Mouse (Mus musculus) liver, adult 2 months (tissue): ENCODE data around the gene Prnd. TPM values are rescaled to one million over a fixed set of nuclear protein-coding genes. Genes with fewer than 3 reads are reported as not detected.
A peak's percentile ranks its signal among the peaks of the same experiment; 100 is the strongest.

Experiments
- DNase-seq: peaks from one replicate; pipeline ENCODE4 v3.0.0-alpha.2; 2011; ENCODE audit warnings: low read depth, low spot score; ENCODE audit errors: extremely low read depth
- H3K27ac ChIP-seq: fragments of 200-500 bp; replicated peaks from 2 replicates; pipeline ENCODE4 v1.5.1; 2012; ENCODE audit warnings: low read depth, mild to moderate bottlenecking, control low read depth, inconsistent platforms, low read length; ENCODE audit not compliant: insufficient read depth
- H3K27me3 ChIP-seq: fragments of 200-500 bp; 2 replicates; pipeline ENCODE4 v1.6.1; 2012; ENCODE audit warnings: mild to moderate bottlenecking, moderate library complexity, low read length, inconsistent platforms; ENCODE audit not compliant: control insufficient read depth, insufficient read depth
- H3K36me3 ChIP-seq: fragments of 200-500 bp; 2 replicates; pipeline ENCODE4 v1.6.1; 2012; ENCODE audit warnings: low read length, inconsistent platforms; ENCODE audit not compliant: control insufficient read depth, insufficient read depth
- H3K4me1 ChIP-seq: fragments of 200-500 bp; 2 replicates; pipeline ENCODE4 v1.6.1; 2011; ENCODE audit warnings: low read length; ENCODE audit not compliant: control insufficient read depth, insufficient read depth
- H3K4me3 ChIP-seq: fragments of 200-500 bp; 2 replicates; pipeline ENCODE4 v1.5.1; 2011; ENCODE audit warnings: low read depth, mild to moderate bottlenecking, control low read depth, low read length, moderate library complexity; ENCODE audit not compliant: insufficient read depth
- H3K79me2 ChIP-seq: fragments of 200-500 bp; 2 replicates; pipeline ENCODE4 v1.6.1; 2012; ENCODE audit warnings: inconsistent platforms, mild to moderate bottlenecking, low read length, moderate library complexity; ENCODE audit not compliant: control insufficient read depth, insufficient read depth
- H3K9ac ChIP-seq: fragments of 200-500 bp; 2 replicates; pipeline ENCODE4 v1.6.1; 2012; ENCODE audit warnings: low read depth, mild to moderate bottlenecking, control low read depth, inconsistent platforms, low read length
- CTCF ChIP-seq: fragments of 200-500 bp; IDR thresholded peaks from 2 replicates; pipeline ENCODE4 v1.5.1; 2011; ENCODE audit warnings: low read depth, low read length, control low read depth
- POLR2A ChIP-seq: fragments of 200-500 bp; IDR thresholded peaks from 2 replicates; pipeline ENCODE4 v1.6.1; 2011; ENCODE audit warnings: low read length, control low read depth; ENCODE audit not compliant: insufficient read depth; ENCODE audit errors: extremely low read depth
- WGBS: fragments of 180-500 bp; shearing (Covaris S2); methylation state at CpG from one replicate; pipeline ENCODE4 v1.1.7; 2018; 5-methylcytosine and 5-hydroxymethylcytosine counted together
- polyA plus RNA-seq: library from polyadenylated mRNA; depleted of rRNA; stranded (reverse); fragments of >200 nt; gene quantifications from 2 replicates; pipeline ENCODE4 v1.2.3, GENCODE M21; 2012
- total RNA-seq: library from RNA; depleted of rRNA; stranded (reverse); fragments of >200 nt; gene quantifications from 2 replicates; pipeline ENCODE4 v1.2.3, GENCODE M21; 2014

Prnd gene
- total and polyA plus RNA-seq, 2 experiments = not detected

GRCm38 (mm10) chr2:131955264-131955663, 4.6 kb downstream of the Prnd start:
- Histone ChIP-seq H3K27ac (no peak overlapping the region), H3K36me3 (no peaks in the 10 kb centered on the region), H3K27me3 (0 out of 2 replicates have a peak, but pooled peaks cover 5% of the 10 kb centered on the region), H3K9ac (no peak overlapping the region), H3K79me2 (no peaks in the 10 kb centered on the region), H3K4me1 (no peaks in the 10 kb centered on the region; the same call in 1 of the 2 replicates), H3K4me3 (no peak overlapping the region)
- DNase-seq = peak; percentile 18
- 7% methylated on average over 17 of the region's 17 CpGs for WGBS
- no peak for TF ChIP-seq POLR2A
- no peak for TF ChIP-seq CTCF

- Histone ChIP-seq H3K36me3 (no peaks in the 10 kb centered on the region), H3K4me3 (no peak overlapping the region), H3K4me1 (no peaks in the 10 kb centered on the region; the same call in 1 of the 2 replicates), H3K27ac (no peak overlapping the region), H3K9ac (no peak overlapping the region), H3K79me2 (no peaks in the 10 kb centered on the region), H3K27me3 (no peaks in the 10 kb centered on the region)
- WGBS = 85% methylated on average over 7 of the region's 7 CpGs
- TF ChIP-seq CTCF (no peak), POLR2A (no peak)
- no peak for DNase-seq
These were observed 5.9 kb downstream of the Prnd start for GRCm38 (mm10) chr2:131956336-131957256.

GRCm38 (mm10) chr2:131957731-131958222, 7.1 kb downstream of the Prnd start:
- H3K36me3 ChIP-seq = no peaks in the 10 kb centered on the region
- H3K79me2 ChIP-seq = no peaks in the 10 kb centered on the region
- no peak overlapping the region for H3K27ac ChIP-seq
- no peak for DNase-seq
- WGBS = 50% methylated on average over 9 of the region's 9 CpGs
- TF ChIP-seq CTCF = no peak
- no peak for TF ChIP-seq POLR2A
- no peaks in the 10 kb centered on the region for H3K27me3 ChIP-seq
- H3K4me3 ChIP-seq = no peak overlapping the region
- no peak overlapping the region for H3K9ac ChIP-seq
- H3K4me1 ChIP-seq = no peaks in the 10 kb centered on the region; the same call in 1 of the 2 replicates

- H3K9ac ChIP-seq = no peak overlapping the region
- no peak for DNase-seq
- H3K36me3 ChIP-seq = no peaks in the 10 kb centered on the region
- TF ChIP-seq POLR2A (no peak), CTCF (no peak)
- no peaks in the 10 kb centered on the region for H3K4me1 ChIP-seq
- H3K27me3 ChIP-seq = no peaks in the 10 kb centered on the region
- H3K79me2 ChIP-seq = no peaks in the 10 kb centered on the region
- H3K27ac ChIP-seq = no peak overlapping the region
- no peak overlapping the region for H3K4me3 ChIP-seq
- 65% methylated on average over 2 of the region's 2 CpGs for WGBS
These were observed 11.0 kb downstream of the Prnd start for GRCm38 (mm10) chr2:131961671-131962070.

DNA sequence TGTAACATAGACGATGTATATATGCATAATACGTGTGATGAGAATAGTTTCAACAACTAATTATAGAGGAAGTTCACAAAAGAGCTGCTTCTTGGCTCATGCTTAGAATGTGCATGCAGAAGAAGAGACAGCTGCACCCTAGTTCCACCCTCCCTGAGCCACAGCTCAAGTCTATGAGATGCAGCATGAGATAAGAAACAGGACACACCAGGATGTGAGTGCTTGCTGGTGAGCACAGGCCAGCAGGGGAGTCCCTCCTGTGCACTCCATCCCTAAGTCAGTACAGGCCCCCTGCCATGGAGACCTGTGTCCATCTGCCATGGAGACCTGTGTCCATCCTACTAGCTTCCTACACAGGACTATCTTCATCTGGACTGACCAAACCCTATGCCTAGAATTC, 19.9 kb downstream of the Prnd start:
- Histone ChIP-seq H3K27me3 (no peaks in the 10 kb centered on the region), H3K36me3 (no peaks in the 10 kb centered on the region), H3K4me1 (no peaks in the 10 kb centered on the region), H3K27ac (no peak overlapping the region), H3K4me3 (no peak overlapping the region), H3K79me2 (no peaks in the 10 kb centered on the region), H3K9ac (no peak overlapping the region)
- 86% methylated on average over 2 of the region's 2 CpGs for WGBS
- no peak for TF ChIP-seq CTCF
- no peak for TF ChIP-seq POLR2A
- no peak for DNase-seq

- Histone ChIP-seq H3K9ac (no peak overlapping the region), H3K36me3 (no peaks in the 10 kb centered on the region), H3K27ac (no peak overlapping the region), H3K79me2 (no peaks in the 10 kb centered on the region), H3K27me3 (no peaks in the 10 kb centered on the region), H3K4me3 (no peak overlapping the region), H3K4me1 (no peaks in the 10 kb centered on the region)
- WGBS = 73% methylated on average over 4 of the region's 4 CpGs
- DNase-seq = no peak
- TF ChIP-seq POLR2A (no peak), CTCF (no peak)
These were observed 20.4 kb downstream of the Prnd start for GRCm38 (mm10) chr2:131971098-131971497.
